Mouse (Mus musculus) Muller cell, postnatal 12 days (primary cell): ENCODE results near the gene Rpl10-ps3.
A peak's percentile ranks its signal among the peaks of the same experiment; 100 is the strongest.

ENCODE experiments used
- DNase-seq: peaks from one replicate; pipeline ENCODE4 v3.0.0-alpha.2; 2015; ENCODE audit errors: inconsistent ontology term

Gene Rpl10-ps3

GRCm38 (mm10) chr9:50344868-50345267 lies at the start of gene Rpl10-ps3:
Gene Rpl10-ps3, minus strand, starts transcription at chr9:50344968.
- DNase-seq, result no peak

DNA sequence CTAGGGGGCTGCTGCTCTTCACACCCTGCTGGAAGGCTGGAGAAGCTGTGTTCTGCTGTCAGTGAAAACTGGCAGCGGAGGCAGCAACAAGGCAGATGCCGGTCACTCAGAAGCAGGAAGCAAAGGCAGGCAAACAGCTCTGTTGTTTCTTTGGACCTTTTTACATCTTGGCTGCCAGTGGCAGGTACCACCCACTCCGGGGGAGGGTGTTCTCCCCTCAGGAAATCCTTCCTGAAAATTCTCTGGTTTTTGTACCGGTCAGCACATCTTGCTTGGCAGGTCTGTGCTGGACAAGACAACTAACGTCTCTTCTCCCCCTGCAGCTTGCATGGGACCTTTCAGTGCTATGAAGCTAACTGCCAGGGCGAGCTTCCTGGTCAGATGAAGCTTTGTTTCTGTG lies 30.8 kb upstream of the Rpl10-ps3 start:
- DNase-seq, result no peak

DNA sequence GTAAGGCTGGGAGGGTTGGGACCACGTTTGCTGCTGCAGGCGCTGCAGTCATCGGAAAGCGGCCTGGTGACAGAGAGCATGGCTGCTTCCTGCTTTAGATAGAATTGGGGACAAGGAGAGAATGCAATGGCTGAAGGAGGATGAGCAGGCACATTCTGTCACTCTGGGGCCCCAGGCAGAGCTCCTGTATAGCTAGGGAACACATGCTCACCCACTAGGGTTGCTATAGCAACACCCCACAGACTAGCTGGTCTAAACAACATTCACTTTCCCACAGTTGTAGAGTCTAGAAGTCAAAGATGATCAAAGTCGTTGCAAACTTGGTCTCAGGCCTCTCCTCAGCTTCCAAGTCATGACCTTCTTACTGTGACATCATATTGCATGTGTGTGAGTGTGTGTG lies 29.9 kb upstream of the Rpl10-ps3 start:
- no peak for DNase-seq

DNA sequence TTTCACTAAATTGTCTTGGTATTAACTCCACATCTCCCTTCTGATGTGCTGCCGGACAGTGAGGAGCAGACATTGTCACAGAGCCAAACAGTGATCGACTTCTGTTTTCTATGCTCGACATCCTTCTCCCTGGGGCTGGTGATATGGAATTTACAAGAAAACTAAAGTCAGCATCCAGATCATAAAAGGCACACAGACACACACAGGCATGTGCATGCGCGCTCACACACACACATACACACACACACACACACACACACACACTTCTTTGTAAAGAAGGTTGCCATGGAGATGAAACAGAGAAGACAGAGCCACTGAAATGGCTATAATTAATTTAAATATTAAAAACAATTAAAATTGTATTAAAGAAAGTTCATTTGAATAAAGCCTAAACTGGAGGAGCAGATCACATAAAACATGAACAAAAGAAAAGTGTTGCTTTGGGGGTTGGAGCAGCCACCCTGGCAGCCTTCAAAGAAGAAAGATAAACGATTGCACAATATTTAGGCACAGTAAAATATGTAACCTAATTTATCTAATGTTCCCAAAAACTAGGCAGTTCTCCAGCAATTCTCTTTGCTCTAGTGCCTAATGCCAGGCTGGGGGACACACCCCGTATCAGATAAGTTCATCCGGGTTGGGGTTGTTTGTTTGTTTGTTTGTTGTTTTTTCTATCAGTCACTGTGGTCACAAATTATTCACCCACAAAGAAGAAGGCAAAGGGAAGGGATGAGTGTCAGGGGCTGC lies 24.0 kb upstream of the Rpl10-ps3 start:
- DNase-seq, result peak; percentile 14

GRCm38 (mm10) chr9:50365059-50365780 lies 20.5 kb upstream of the Rpl10-ps3 start:
- DNase-seq, result no peak

GRCm38 (mm10) chr9:50363962-50364361 lies 19.2 kb upstream of the Rpl10-ps3 start:
- no peak for DNase-seq

DNA sequence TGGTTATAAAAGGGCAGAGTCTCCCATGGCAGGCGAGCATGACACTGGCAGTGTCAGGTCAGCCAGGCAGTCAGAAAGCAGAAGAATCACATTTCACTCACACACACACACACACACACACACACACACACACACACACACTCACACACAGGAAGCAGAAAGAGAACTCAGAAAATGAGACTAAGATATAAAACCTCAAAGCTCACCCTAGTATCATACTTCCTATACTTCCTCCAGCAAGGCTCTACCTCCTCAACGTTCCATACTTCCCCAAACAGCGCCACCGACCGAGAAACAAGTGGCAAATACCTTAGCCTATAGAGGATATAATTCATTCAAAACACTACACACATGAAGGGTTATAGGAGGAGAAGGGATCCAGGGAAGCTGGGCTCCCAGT lies 18.5 kb upstream of the Rpl10-ps3 start:
- DNase-seq, result no peak

DNA sequence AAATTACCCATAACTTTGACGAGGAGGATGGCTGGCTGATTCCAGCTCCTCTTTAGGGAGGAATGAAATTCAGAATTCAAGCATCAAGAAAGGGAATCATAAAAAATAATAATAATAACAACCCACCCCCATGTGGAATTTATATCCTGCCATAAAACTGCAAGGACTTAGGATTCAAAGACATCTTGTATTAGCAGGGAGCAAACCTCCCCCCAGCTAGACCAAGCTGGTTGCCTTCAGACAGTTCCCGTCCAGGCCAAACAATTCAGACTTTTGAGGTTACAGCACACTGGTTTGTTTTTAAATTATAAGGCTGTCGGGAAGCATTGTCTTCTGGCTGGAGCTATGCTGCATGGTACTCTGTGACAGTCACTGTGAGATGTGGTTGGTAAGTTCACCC lies 17.8 kb upstream of the Rpl10-ps3 start:
- DNase-seq, result no peak

DNA sequence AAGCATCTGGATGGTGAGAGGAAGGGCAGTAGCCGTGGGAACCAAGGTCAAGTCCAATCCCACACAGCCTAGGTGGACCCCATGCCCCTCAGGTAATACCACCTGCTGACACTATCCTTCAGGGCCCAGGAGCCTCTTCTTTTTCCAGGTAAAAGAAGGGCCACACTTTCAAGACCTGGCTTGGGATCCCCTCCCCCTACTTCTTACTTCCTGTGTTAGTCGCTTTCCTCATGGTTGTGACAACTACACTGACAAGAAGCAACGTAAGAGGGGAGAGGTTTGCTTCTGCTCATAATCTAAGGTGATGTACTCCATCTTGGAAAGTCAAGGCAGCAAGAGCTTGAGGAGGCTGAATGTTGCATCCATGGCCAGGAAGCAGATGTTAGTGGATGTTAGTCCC lies 15.6 kb upstream of the Rpl10-ps3 start:
- DNase-seq, result no peak

DNA sequence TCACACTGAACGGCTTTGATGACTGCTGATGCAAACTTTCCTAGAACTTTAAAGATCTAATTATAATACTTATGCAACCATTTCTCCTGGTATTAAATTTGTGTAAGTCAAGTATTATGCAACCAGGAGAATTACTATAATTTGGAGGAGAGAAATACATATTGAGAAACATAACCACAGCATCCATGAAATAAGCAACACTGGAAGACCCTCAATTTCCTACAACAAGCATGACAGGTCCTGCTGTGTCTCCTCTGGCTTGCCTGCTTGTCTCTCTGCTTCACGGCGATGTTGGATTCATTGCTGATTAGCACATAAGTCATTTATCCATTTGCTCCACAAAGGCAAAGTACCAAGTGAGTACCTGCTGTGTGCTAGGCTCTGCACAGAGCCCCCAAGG lies 12.6 kb upstream of the Rpl10-ps3 start:
- DNase-seq, result no peak

- DNase-seq, result no peak
These were observed 7.0 kb upstream of the Rpl10-ps3 start for GRCm38 (mm10) chr9:50351746-50352145.

DNA sequence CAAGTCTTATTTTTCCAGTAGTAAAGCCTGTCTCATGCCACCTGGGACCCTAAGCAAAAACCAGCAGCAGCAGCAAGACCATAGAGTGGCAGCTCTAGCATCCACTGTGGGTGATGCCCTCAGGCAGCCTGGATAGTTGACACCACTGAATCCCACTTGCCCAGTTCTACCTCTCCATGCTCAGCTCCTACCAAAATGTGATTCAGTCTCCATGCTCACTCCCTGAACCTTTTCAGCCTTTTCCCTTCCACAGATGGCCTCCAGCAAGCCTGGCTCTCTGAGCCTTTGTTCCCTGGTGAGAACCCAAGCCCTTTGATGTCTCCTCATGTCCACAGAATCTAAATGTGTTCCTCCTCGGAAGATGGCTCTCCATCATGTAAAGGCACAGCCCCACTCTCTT lies 5.8 kb upstream of the Rpl10-ps3 start:
- DNase-seq, result no peak

DNA sequence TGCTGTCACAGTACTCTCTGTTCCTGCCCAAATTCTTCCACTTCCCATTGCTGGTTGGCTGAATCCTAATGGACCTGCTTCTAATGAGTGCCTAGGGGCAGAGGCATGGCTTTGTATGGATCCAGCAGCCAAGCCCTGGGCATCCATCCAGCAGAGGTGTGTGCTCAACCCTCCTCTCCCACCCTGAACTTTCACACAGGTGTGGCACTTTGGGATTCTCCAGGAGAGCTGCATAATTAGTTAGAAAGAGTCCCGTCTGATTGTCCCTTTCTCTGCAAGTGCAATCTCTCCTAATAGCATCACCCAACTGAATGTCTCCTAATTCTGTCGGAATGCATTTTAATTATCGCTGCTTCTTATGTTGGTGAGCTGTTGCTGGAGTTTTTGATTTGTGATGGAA lies 4.4 kb upstream of the Rpl10-ps3 start:
- peak; percentile 79 for DNase-seq

- DNase-seq, result no peak
These were observed 3.5 kb upstream of the Rpl10-ps3 start for GRCm38 (mm10) chr9:50348256-50348655.

DNA sequence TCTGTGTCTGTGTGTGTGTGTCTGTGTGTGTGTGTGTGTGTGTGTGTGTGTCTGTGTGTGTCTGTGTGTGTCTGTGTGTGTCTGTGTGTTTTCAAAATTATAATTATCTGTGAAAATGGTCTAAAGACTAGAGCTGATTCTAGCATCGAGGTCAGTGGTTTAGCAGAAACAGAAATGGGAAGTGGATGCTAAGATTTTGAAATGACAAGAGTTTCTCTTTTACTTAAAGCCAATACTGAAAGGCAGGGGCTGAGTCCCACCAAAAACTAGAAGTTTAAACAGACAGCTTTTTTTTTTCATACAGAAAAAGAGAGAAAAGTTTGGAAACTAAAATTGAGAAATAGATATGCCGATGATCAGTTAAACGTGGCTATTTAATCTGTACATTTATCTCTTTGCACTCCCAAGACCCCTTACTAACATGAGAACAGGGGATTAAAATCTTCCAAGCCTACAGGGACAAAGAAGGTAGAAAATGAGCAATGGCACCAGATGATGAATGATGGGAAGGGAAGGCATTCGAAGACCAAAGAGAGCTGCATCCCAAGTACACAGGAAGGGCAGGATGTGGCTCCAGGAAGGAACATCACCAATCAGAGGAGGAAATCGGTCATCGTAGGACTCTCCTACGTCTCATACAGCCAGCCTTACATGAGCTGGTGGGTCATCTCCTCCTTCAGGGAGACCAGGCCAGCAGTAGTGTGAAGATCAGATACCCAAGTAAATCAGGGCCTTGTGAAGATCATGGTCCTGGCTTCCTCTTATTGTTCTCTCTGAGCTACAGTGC lies 9.0 kb downstream of the Rpl10-ps3 start:
- DNase-seq, result no peak

GRCm38 (mm10) chr9:50333413-50333812 lies 11.4 kb downstream of the Rpl10-ps3 start:
- DNase-seq, result peak; percentile 58

GRCm38 (mm10) chr9:50324355-50325225 lies 20.2 kb downstream of the Rpl10-ps3 start:
- DNase-seq, result no peak

- DNase-seq, result no peak
These were observed 24.0 kb downstream of the Rpl10-ps3 start for GRCm38 (mm10) chr9:50320729-50321128.

DNA sequence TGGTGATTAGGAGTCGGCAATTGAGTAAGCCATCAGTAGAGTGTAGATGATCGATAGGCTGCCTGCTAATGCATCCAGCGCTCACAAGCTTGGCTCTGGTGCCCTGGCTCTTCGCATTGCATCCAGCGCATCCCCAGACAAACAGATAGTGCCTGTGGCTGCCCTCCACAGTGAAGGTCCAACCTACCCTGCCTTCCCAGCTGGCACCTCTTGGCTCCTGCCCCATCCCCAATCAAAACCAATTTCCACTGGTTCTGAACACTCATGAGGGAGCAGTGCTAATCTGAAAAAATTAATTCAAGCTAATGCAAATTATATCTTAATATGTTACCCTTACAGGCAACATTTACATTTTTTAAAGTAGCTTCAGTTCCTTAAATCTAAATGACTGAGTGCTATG lies 25.3 kb downstream of the Rpl10-ps3 start:
- no peak for DNase-seq

DNA sequence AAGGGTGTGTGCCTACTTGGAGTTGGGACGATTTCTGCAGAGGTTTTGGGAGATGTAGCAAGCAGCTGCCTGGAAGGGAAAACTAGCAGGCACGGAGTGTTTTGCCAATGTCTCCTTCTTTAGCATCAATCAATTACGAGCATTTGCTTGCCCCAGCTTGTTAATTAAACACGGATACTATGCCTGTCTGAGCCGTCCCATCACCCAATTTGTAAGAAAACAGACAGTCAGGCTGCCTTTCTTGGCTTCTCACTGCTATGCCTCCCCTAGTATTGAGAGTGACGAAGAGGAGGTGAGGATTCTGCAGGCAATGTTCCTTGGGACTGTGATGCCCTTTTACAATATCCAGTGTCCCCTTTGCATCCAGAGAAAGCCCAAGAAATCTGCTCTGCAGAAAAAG lies 27.5 kb downstream of the Rpl10-ps3 start:
- DNase-seq, result no peak

DNA sequence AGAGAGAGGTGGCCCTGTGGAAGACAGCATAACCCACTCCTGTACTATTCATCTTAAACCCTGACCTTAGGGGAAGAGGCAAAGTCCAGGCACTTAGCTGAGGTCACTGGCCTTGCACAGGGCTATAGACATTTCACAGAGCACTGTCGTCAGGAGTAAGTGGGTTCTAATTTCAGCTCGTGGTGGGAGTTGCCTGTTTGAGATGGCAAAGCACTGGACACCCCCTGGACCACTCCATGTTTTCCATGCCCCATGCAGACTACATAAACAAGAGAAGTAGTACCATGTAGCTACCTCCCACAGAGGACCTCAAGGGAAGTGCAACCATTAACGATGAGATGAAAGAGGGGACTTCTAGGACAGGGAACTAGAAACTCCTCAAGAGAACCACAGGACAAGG lies 29.1 kb downstream of the Rpl10-ps3 start:
- DNase-seq, result no peak
